Mouse (Mus musculus) T-helper 2 cell (primary cell): ENCODE data around the gene Schip1.

ENCODE experiments used
- in situ Hi-C: fragments of 300-600 bp; cut with MboI, MseI; formaldehyde crosslinking; loops from one replicate; pipeline ENCODE4 v1.15.1; 2025; ENCODE audit warnings: high pct_unique_total_duplicates

The Schip1 gene

GRCm38 (mm10) chr3:68269251-68269650 is 204.6 kb downstream of the Schip1 start:
- in situ Hi-C loops: no loop called here

- in situ Hi-C loops: no loop called here
Observed at GRCm38 (mm10) chr3:68270246-68270645, 205.6 kb downstream of the Schip1 start.

- in situ Hi-C loops: no loop called here
Observed at GRCm38 (mm10) chr3:68271457-68271856, 206.9 kb downstream of the Schip1 start.

- in situ Hi-C loops: no loop called here
Observed at GRCm38 (mm10) chr3:68271881-68272280, 207.3 kb downstream of the Schip1 start.

- in situ Hi-C loops: no loop called here
Observed at GRCm38 (mm10) chr3:68282844-68283594, 218.4 kb downstream of the Schip1 start.

DNA sequence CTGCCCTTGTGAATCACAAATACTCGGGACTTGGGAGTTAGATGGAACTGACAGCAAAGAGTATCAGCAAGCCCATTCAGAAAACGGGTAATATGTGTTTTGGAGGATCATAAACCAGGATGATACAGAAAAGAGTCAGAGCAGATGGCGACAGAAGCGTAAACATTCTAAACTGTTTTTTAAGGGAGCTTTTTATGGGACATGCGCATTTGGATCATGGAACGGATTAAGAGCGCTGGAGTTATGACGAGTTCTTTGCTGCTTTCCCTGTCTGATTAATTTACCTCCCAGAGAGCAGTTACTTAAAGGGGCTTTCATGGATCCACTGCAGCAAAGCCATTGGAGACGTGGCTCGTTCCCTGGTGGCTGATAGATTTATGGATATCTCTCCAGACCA is 219.0 kb downstream of the Schip1 start:
- in situ Hi-C loops: no loop called here

DNA sequence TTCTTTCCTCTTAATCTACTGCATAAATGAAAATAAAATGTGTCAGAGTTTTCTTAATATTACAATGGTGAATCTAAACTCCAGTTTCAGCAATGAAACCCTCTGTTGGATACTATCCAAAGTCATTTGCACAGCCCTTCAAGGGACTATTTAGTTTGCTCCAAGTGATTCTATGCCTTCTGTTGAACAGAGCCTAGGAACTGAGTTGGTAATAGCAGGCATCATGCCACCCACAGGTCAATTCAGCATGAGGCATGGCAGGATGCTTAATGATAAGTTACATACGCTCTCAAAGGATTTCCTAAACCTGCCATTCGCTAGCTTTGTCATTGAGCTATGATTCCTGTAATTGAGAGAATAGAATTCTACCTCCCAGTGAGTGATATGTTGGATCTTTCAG is 219.9 kb downstream of the Schip1 start:
- in situ Hi-C loops: no loop called here

- in situ Hi-C loops: no loop called here
Observed at GRCm38 (mm10) chr3:68296752-68297151, 232.2 kb downstream of the Schip1 start.

DNA sequence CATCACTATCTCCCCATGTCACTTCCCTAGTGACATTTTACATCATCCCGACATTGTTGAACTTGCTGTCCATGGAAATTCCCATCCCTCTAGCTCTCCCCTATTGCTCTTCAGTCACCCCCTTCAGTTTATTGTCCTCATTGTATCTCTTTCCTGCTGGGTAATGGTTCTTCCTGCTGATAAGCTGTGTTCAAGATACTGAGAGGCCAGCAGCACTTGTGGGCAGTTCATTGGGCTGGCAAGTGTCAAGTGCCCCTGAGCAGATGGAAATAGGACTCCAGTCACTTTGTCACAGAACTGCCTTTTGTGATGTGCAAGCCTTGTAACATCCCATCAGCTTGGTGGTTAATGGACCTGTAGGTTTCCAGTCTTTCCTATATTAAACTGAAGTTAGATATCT is 241.0 kb downstream of the Schip1 start:
- in situ Hi-C loops: no loop called here

DNA sequence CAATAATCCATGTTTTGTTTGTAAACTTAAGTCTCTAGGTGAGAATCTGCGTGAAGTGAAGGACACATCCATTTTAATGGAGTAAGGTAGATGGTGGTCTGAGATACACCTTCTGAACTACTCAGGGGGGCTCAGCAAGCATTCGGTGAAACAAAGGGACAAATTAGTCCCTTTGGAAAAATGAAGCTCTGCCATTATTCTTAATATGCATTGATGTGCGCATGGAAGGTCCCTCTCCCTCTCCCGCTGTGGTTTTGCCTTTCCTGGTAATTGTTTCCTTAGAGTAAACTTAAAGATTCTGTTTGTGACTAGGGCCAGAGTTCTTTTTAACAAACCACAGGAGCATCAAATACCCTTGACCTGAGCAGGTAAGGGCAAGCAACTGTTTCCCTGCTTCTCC is 242.1 kb downstream of the Schip1 start:
- in situ Hi-C loops: no loop called here

DNA sequence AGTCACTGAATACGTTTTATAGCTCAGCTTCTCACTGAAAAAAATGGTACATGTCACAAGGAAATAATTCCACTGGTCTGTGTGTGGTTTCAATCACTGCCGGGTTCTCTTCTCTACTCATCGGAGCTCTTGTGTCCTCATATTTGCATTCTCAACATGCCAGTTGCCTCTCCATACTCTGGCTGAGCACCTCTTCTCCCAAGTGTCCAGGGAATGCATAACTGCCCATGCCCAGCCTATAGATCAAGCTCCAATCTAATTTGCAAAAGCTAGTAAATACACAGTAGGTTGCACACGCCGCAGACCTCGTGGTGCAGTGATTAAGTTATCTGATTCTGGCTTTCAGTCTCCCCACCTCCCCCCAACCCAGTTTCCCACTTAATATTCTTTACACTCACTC is 261.0 kb downstream of the Schip1 start:
- in situ Hi-C loops: no loop called here

- in situ Hi-C loops: no loop called here
Observed at GRCm38 (mm10) chr3:68332515-68332914, 267.9 kb downstream of the Schip1 start.

- in situ Hi-C loops: no loop called here
Observed at GRCm38 (mm10) chr3:68335501-68335900, 270.9 kb downstream of the Schip1 start.

GRCm38 (mm10) chr3:68350624-68351023 is 286.0 kb downstream of the Schip1 start:
- in situ Hi-C loops: no loop called here

DNA sequence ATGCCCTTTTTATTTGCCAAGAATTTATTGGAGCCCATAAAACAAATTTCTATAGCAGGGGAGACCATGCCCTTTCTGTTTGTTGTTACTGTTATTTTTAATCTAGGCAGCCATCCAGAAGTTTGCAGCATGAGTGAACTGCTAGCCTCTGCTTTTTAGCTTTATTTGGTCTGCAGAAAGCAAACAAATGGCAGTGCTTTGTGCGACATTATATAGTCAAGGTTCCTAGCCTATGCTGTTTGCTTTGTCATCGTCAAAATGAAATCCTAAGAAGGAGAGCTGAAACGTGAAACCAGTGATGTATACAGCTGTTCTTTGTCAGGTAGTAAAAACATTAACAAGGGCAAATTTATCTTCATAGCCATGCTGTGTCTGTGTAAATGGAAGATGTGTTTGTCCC is 286.9 kb downstream of the Schip1 start:
- in situ Hi-C loops: no loop called here

DNA sequence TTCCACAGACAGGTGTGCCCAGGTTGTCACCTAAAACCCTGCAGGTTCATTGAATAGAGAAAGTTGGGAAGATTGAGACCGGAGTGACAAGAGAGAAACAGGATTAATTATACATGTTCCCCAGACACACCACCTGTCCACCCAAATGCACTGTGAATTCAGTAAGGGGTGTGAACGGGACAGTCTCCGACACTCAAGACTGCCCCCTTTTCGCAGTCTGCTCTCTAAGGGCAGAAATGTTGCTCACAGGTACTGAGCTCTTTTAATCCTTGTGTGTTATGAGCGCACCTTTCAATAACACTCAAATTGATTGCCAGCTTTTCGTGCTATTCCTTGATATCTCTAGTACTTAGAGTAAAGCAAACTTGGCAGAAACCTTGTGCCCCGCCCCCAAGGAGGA is 288.4 kb downstream of the Schip1 start:
- in situ Hi-C loops: no loop called here

GRCm38 (mm10) chr3:68353492-68353891 is 288.9 kb downstream of the Schip1 start:
- in situ Hi-C loops: no loop called here

DNA sequence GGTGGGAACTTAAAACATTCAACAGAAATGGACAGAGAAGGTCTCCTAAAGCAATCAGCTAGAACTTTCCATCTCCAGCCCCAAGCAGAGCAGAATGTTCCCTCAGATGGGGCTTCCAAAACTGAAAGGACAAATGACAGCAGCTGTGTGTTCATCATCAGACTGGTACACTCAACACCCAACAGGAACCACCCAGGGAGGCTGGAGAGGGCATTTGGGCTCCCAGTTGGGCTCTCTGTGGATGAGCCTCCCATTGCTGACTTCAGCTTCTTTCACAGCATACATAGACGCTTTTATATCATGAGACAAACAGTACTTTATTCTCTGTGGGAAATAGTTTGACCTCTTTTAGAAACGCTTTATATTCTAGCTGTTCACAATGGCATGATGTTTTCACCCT is 291.9 kb downstream of the Schip1 start:
- in situ Hi-C loops: no loop called here

- in situ Hi-C loops: no loop called here
Observed at GRCm38 (mm10) chr3:68368029-68368428, 303.4 kb downstream of the Schip1 start.

- in situ Hi-C loops: no loop called here
Observed at GRCm38 (mm10) chr3:68372925-68373324, 308.3 kb downstream of the Schip1 start.

GRCm38 (mm10) chr3:68375100-68375508 is 310.5 kb downstream of the Schip1 start:
- in situ Hi-C loops: loop anchor here (25.0 kb wide), 1 partner anchor 1987 kb away; no protein-coding TSS in a partner anchor

- in situ Hi-C loops: loop anchor here (25.0 kb wide), 1 partner anchor 1985 kb away; no protein-coding TSS in a partner anchor
Observed at GRCm38 (mm10) chr3:68377452-68378198, 313.0 kb downstream of the Schip1 start.

- in situ Hi-C loops: loop anchor here (25.0 kb wide), 1 partner anchor 1984 kb away; no protein-coding TSS in a partner anchor
Observed at GRCm38 (mm10) chr3:68378799-68379198, 314.2 kb downstream of the Schip1 start.
